Mouse (Mus musculus): ENCODE measurements around the gene Xrcc5. TPM values are rescaled to one million over a fixed set of nuclear protein-coding genes. Genes with fewer than 3 reads are reported as not detected.

Gene Xrcc5
- polyA plus RNA-seq (2016; fragmentation: Nextera tagmentation; extraction: Ambion mirVana) = 24.1 and 35.1 TPM in 2 replicates

DNA sequence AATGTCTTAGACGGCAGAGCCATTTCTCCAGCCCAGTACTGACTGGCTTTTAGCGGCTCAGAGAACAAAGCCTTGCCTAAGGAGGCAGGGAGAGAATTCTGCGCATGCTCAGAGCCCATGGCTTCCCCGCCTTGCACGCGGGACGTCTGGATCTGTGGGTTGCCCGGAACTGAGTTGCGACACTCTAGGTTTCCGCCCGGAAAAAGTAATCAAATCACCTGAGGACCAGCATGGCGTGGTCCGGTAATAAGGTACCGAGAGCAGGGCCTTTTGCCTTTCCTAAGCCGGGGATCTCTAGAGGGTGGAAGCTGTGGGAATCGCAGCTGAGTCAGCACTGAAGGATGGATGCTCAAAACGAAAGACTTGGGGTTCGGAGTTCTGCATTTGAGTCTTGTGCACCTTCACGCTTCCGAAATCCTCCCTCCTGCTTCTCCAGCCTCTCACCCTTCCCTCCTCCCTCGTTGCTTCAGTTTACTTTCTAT is at the start of gene Xrcc5:
Xrcc5 (plus strand) TSS at position 105 of the 482 bp plus-strand sequence.
- peak; percentile 97 for DNase-seq (ENCODE audit: low spot score)
- Histone ChIP-seq H3K36me3 (0 out of 2 replicates have a peak, but pooled peaks cover 7% of the 10 kb centered on the region), H3K4me3 (peak within 1 kb of the TSS; percentile 71), H3K27me3 (ENCODE audit: insufficient read depth, poor library complexity, severe bottlenecking) (0 out of 2 replicates have a peak, but pooled peaks cover 8% of the 10 kb centered on the region), H3K9me3 (no peaks in the 10 kb centered on the region), H3K4me1 (no peaks in the 10 kb centered on the region), H3K27ac (peak within 1 kb of the TSS; percentile 90)
- WGBS = 0% methylated on average over 21 of the region's 21 CpGs

GRCm38 (mm10) chr1:72263099-72263498 is 44.1 kb upstream of the Xrcc5 start:
- WGBS = 87% methylated on average over 3 of the region's 3 CpGs
- Histone ChIP-seq H3K27me3 (ENCODE audit: insufficient read depth, poor library complexity, severe bottlenecking) (no peaks in the 10 kb centered on the region), H3K4me3 (no peak overlapping the region), H3K27ac (no peak overlapping the region), H3K4me1 (no peaks in the 10 kb centered on the region; the same call in 1 of the 2 replicates), H3K36me3 (peaks cover 11% of the 10 kb centered on the region; the same call in 1 of the 2 replicates), H3K9me3 (no peaks in the 10 kb centered on the region)
- DNase-seq (ENCODE audit: low spot score) = no peak

DNA sequence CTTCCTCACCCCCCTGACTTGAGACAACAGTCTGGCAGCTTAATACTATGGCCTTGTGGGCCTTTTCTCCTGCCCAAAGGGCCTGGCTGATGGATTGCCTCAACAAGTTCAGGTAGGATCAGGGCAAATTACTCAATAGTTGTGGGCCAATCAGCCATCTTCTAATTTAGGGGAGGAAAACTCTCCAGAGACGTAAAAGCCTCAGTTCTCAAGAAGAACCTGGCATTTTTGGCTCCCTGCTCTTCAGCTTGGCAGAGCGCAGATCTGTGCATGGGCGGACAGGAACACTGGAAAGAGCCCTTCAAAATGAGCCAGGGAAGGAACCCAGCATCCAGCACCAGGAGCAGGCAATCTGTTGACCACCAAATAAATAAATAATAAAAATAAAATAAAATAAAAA is 29.1 kb upstream of the Xrcc5 start:
- Histone ChIP-seq H3K27ac (no peak overlapping the region), H3K4me1 (no peaks in the 10 kb centered on the region), H3K36me3 (peaks cover 22% of the 10 kb centered on the region), H3K4me3 (no peak overlapping the region), H3K27me3 (ENCODE audit: insufficient read depth, poor library complexity, severe bottlenecking) (no peaks in the 10 kb centered on the region), H3K9me3 (no peaks in the 10 kb centered on the region)
- 88% methylated on average over 3 of the region's 3 CpGs for WGBS
- DNase-seq (ENCODE audit: low spot score) = no peak

DNA sequence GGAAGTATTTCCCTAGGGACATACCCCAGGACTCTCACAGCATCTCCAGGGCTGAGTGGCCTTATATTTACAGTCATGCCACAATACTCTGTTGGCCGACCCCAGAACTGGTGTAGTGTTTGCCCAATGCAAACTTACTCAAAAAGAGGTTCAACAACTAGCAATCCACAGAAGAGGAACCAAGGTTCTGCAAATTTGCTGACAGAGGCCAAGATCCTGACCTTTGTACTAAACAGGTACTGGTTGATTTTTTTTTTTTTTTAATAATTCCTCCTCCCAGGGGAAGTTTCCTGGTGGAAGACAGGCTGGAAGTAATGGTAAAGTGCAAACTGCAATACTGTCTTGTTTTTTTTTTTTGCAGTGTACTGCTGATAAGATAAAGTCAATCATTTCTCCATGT is 24.6 kb upstream of the Xrcc5 start:
- H3K4me3 ChIP-seq = no peak overlapping the region
- no peak overlapping the region for H3K27ac ChIP-seq
- no peak for DNase-seq (ENCODE audit: low spot score)
- no peaks in the 10 kb centered on the region for H3K36me3 ChIP-seq
- peaks cover 16% of the 10 kb centered on the region for H3K27me3 ChIP-seq (ENCODE audit: insufficient read depth, poor library complexity, severe bottlenecking)
- H3K4me1 ChIP-seq = peaks cover 5% of the 10 kb centered on the region; the same call in 1 of the 2 replicates
- H3K9me3 ChIP-seq = no peaks in the 10 kb centered on the region
- 81% methylated on average over 1 of the region's 1 CpGs for WGBS

- under 1% methylated on average over 30 of the region's 30 CpGs for WGBS
- peak within 1 kb of the TSS; percentile 73 for H3K4me3 ChIP-seq
- no peaks in the 10 kb centered on the region for H3K9me3 ChIP-seq
- DNase-seq (ENCODE audit: low spot score) = peak; percentile 95
- H3K36me3 ChIP-seq = no peaks in the 10 kb centered on the region
- H3K27ac ChIP-seq = peak within 1 kb of the TSS; percentile 88
- H3K27me3 ChIP-seq (ENCODE audit: insufficient read depth, poor library complexity, severe bottlenecking) = peaks cover 16% of the 10 kb centered on the region
- H3K4me1 ChIP-seq = peaks cover 5% of the 10 kb centered on the region; the same call in 1 of the 2 replicates
Measured at GRCm38 (mm10) chr1:72283992-72284485, 23.2 kb upstream of the Xrcc5 start, which contains the start of the genes Pecr and Tmem169. Gene Pecr (minus strand): TSS chr1:72284314. Gene Tmem169 (plus strand): TSS chr1:72284369.

DNA sequence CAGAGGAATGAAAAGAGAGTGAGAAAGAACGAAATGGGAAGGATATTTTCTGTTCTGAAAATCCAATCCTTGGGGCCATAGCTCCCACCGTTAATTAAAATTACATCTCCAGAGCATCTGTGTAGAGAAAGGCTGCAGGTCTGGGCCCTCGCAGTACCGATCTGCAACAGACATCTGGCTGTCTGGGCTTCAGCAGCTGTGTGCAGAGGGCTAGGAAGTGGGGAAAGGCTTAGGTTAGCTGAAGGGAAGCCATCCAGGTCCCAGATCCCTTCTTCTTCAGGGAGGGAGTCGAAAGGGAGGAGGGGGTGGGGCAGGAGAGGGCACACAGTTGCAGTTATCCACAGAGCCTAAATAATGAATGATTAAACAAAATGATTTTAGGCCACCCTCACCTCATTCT is 22.7 kb upstream of the Xrcc5 start:
- Histone ChIP-seq H3K4me3 (peak overlapping the region; percentile 73), H3K9me3 (no peaks in the 10 kb centered on the region), H3K27me3 (ENCODE audit: insufficient read depth, poor library complexity, severe bottlenecking) (peaks cover 16% of the 10 kb centered on the region), H3K36me3 (no peaks in the 10 kb centered on the region), H3K27ac (no peak overlapping the region), H3K4me1 (peaks cover 5% of the 10 kb centered on the region; the same call in 1 of the 2 replicates)
- DNase-seq (ENCODE audit: low spot score) = no peak
- 7% methylated on average over 5 of the region's 5 CpGs for WGBS

- no peak overlapping the region for H3K4me3 ChIP-seq
- H3K27me3 ChIP-seq (ENCODE audit: insufficient read depth, poor library complexity, severe bottlenecking) = peaks cover 16% of the 10 kb centered on the region
- no peak overlapping the region for H3K27ac ChIP-seq
- 30% methylated on average over 5 of the region's 5 CpGs for WGBS
- peaks cover 5% of the 10 kb centered on the region; the same call in 1 of the 2 replicates for H3K4me1 ChIP-seq
- H3K9me3 ChIP-seq = no peaks in the 10 kb centered on the region
- DNase-seq (ENCODE audit: low spot score) = no peak
- H3K36me3 ChIP-seq = no peaks in the 10 kb centered on the region
Measured at GRCm38 (mm10) chr1:72286904-72287303, 20.3 kb upstream of the Xrcc5 start.

- H3K4me1 ChIP-seq = peaks cover 5% of the 10 kb centered on the region; the same call in 1 of the 2 replicates
- peaks cover 16% of the 10 kb centered on the region for H3K27me3 ChIP-seq (ENCODE audit: insufficient read depth, poor library complexity, severe bottlenecking)
- DNase-seq (ENCODE audit: low spot score) = no peak
- H3K27ac ChIP-seq = no peak overlapping the region
- H3K4me3 ChIP-seq = no peak overlapping the region
- H3K36me3 ChIP-seq = no peaks in the 10 kb centered on the region
- WGBS = 84% methylated on average over 4 of the region's 4 CpGs
- no peaks in the 10 kb centered on the region for H3K9me3 ChIP-seq
Measured at GRCm38 (mm10) chr1:72287893-72288292, 19.3 kb upstream of the Xrcc5 start.

DNA sequence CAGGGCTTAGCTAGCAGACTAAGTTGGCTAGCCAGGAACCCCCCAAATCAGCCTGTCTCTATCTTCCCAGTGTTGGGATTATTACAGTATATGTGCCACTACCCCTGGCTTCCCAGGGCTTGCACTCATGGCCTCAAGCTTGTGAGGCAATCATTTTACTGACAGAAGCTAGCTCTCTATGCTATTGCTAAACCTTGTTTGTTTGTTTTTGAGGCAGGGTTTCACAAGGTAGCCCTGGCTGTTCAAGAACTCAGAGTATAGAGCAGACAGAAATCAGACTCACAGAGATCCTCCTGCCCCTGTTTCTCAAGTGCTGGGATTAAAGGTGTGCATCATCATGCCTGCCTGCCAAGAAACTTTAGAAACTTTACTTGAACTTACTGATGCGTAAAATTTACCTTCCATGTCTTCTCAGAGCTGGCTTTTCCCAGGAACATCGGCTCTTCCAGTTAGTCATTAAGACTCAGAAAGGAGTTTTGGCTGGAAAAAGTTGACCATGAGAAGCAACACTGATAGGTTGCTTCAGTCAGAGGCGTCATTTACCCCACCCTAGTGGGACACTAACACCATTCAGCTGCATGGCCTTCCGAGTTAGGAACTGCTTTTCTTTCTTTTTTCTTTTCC is 18.6 kb upstream of the Xrcc5 start:
- no peak for DNase-seq (ENCODE audit: low spot score)
- Histone ChIP-seq H3K9me3 (no peaks in the 10 kb centered on the region), H3K36me3 (no peaks in the 10 kb centered on the region), H3K4me3 (no peak overlapping the region), H3K4me1 (peaks cover 5% of the 10 kb centered on the region; the same call in 1 of the 2 replicates), H3K27me3 (ENCODE audit: insufficient read depth, poor library complexity, severe bottlenecking) (peaks cover 16% of the 10 kb centered on the region), H3K27ac (no peak overlapping the region)
- WGBS = 81% methylated on average over 4 of the region's 4 CpGs

- Histone ChIP-seq H3K4me1 (peaks cover 5% of the 10 kb centered on the region; the same call in 1 of the 2 replicates), H3K9me3 (no peaks in the 10 kb centered on the region), H3K36me3 (no peaks in the 10 kb centered on the region), H3K4me3 (no peak overlapping the region), H3K27ac (no peak overlapping the region), H3K27me3 (ENCODE audit: insufficient read depth, poor library complexity, severe bottlenecking) (0 out of 2 replicates have a peak, but pooled peaks cover 6% of the 10 kb centered on the region)
- DNase-seq (ENCODE audit: low spot score) = no peak
- 91% methylated on average over 4 of the region's 4 CpGs for WGBS
Measured at GRCm38 (mm10) chr1:72290896-72291295, 16.3 kb upstream of the Xrcc5 start.

GRCm38 (mm10) chr1:72291421-72291820 is 15.8 kb upstream of the Xrcc5 start:
- DNase-seq (ENCODE audit: low spot score) = no peak
- peaks cover 5% of the 10 kb centered on the region; the same call in 1 of the 2 replicates for H3K4me1 ChIP-seq
- no peaks in the 10 kb centered on the region for H3K9me3 ChIP-seq
- H3K4me3 ChIP-seq = no peak overlapping the region
- no peak overlapping the region for H3K27ac ChIP-seq
- H3K27me3 ChIP-seq (ENCODE audit: insufficient read depth, poor library complexity, severe bottlenecking) = 0 out of 2 replicates have a peak, but pooled peaks cover 1% of the 10 kb centered on the region
- 86% methylated on average over 4 of the region's 4 CpGs for WGBS
- H3K36me3 ChIP-seq = no peaks in the 10 kb centered on the region

DNA sequence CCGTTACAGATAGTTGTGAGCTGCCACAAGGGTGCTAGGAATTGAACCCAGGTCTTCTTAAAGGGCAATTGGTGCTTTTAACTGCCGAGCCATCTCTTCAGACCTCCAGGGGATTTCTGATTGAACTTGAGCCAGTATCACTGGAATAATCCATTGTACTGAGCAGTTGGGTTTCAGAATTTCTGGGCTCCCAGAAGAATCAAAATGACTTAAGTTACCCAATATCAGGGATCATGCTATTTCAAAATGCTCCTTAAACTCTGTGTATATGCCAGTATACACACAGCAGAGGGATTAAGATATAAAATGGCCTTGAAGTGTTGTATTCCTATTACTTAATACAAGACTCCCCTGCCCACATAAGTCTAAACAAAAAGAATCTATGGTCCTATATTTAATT is 15.3 kb upstream of the Xrcc5 start:
- Histone ChIP-seq H3K27ac (no peak overlapping the region), H3K4me3 (no peak overlapping the region), H3K36me3 (no peaks in the 10 kb centered on the region), H3K4me1 (peaks cover 1% of the 10 kb centered on the region; the same call in 1 of the 2 replicates), H3K27me3 (ENCODE audit: insufficient read depth, poor library complexity, severe bottlenecking) (no peaks in the 10 kb centered on the region), H3K9me3 (no peaks in the 10 kb centered on the region)
- DNase-seq (ENCODE audit: low spot score) = no peak
- WGBS = 81% methylated on average over 2 of the region's 2 CpGs
